Mouse (Mus musculus): ENCODE data around the gene Mmp2. TPM values are rescaled to one million over a fixed set of nuclear protein-coding genes. Genes with fewer than 3 reads are reported as not detected.

Gene Mmp2
- polyA plus RNA-seq, 1 experiment = 18.3 TPM

GRCm38 (mm10) chr8:92851381-92851780, 24.3 kb downstream of the Mmp2 start:
- no peak overlapping the region for H3K4me3 ChIP-seq (ENCODE audit: extremely low read depth, insufficient read depth, insufficient read length)
- no peak for DNase-seq (ENCODE audit: low read depth in 1 of 2, low spot score in 2 of 2)
- H3K27ac ChIP-seq (ENCODE audit: insufficient read depth, low read length) = no peak overlapping the region
- 98% methylated on average over 3 of the region's 3 CpGs for WGBS
- H3K36me3 ChIP-seq (ENCODE audit: control insufficient read depth, insufficient read depth, low read length) = no peaks in the 10 kb centered on the region
- H3K27me3 ChIP-seq (ENCODE audit: control insufficient read depth, insufficient read depth, low read length) = peaks cover 4% of the 10 kb centered on the region; the same call in 1 of the 2 replicates
- H3K4me1 ChIP-seq (ENCODE audit: control insufficient read depth, insufficient read depth, insufficient read length) = peaks cover 12% of the 10 kb centered on the region; the same call in 1 of the 2 replicates
- TF ChIP-seq POLR2A (IDR thresholded peaks at IDR 0.05; ENCODE audit: low read depth, low read length) (no peak), CTCF (IDR thresholded peaks at IDR 0.05; ENCODE audit: extremely low read depth, insufficient read depth, insufficient read length, insufficient replicate concordance) (no peak)

GRCm38 (mm10) chr8:92853188-92853983, 26.3 kb downstream of the Mmp2 start:
- peaks cover 4% of the 10 kb centered on the region; the same call in 1 of the 2 replicates for H3K27me3 ChIP-seq (ENCODE audit: control insufficient read depth, insufficient read depth, low read length)
- peaks cover 13% of the 10 kb centered on the region; the same call in 1 of the 2 replicates for H3K4me1 ChIP-seq (ENCODE audit: control insufficient read depth, insufficient read depth, insufficient read length)
- H3K4me3 ChIP-seq (ENCODE audit: extremely low read depth, insufficient read depth, insufficient read length) = no peak overlapping the region; the same call in 1 of the 2 replicates
- no peak for TF ChIP-seq POLR2A (IDR thresholded peaks at IDR 0.05; ENCODE audit: low read depth, low read length)
- no peak for TF ChIP-seq CTCF (IDR thresholded peaks at IDR 0.05; ENCODE audit: extremely low read depth, insufficient read depth, insufficient read length, insufficient replicate concordance)
- no peaks in the 10 kb centered on the region for H3K36me3 ChIP-seq (ENCODE audit: control insufficient read depth, insufficient read depth, low read length)
- DNase-seq (ENCODE audit: low read depth in 1 of 2, low spot score in 2 of 2) = no peak
- H3K27ac ChIP-seq (ENCODE audit: insufficient read depth, low read length) = 0 out of 2 replicates have a peak overlapping the region, but pooled peaks have one; percentile 10
- WGBS = 7% methylated on average over 18 of the region's 18 CpGs

- H3K27ac ChIP-seq (ENCODE audit: insufficient read depth, low read length) = 0 out of 2 replicates have a peak overlapping the region, but pooled peaks have one; percentile 3
- 43% methylated on average over 3 of the region's 3 CpGs for WGBS
- no peaks in the 10 kb centered on the region for H3K36me3 ChIP-seq (ENCODE audit: control insufficient read depth, insufficient read depth, low read length)
- H3K27me3 ChIP-seq (ENCODE audit: control insufficient read depth, insufficient read depth, low read length) = peaks cover 4% of the 10 kb centered on the region; the same call in 1 of the 2 replicates
- TF ChIP-seq CTCF (IDR thresholded peaks at IDR 0.05; ENCODE audit: extremely low read depth, insufficient read depth, insufficient read length, insufficient replicate concordance) (no peak), POLR2A (IDR thresholded peaks at IDR 0.05; ENCODE audit: low read depth, low read length) (no peak)
- H3K4me1 ChIP-seq (ENCODE audit: control insufficient read depth, insufficient read depth, insufficient read length) = peaks cover 13% of the 10 kb centered on the region; the same call in 1 of the 2 replicates
- no peak overlapping the region for H3K4me3 ChIP-seq (ENCODE audit: extremely low read depth, insufficient read depth, insufficient read length)
- no peak for DNase-seq (ENCODE audit: low read depth in 1 of 2, low spot score in 2 of 2)
Measured at GRCm38 (mm10) chr8:92854673-92855072, 27.6 kb downstream of the Mmp2 start.

GRCm38 (mm10) chr8:92855171-92855894, 28.2 kb downstream of the Mmp2 start, which contains the start of gene Lpcat2:
Lpcat2 (plus strand) TSS chr8:92855339.
- WGBS = 2% methylated on average over 50 of the region's 50 CpGs
- DNase-seq (ENCODE audit: low read depth in 1 of 2, low spot score in 2 of 2) = peak in 1 of 2 experiments; percentile 68
- H3K4me3 ChIP-seq (ENCODE audit: extremely low read depth, insufficient read depth, insufficient read length) = peak within 1 kb of the TSS; percentile 72
- H3K27ac ChIP-seq (ENCODE audit: insufficient read depth, low read length) = peak within 1 kb of the TSS; percentile 67
- peaks cover 13% of the 10 kb centered on the region; the same call in 1 of the 2 replicates for H3K4me1 ChIP-seq (ENCODE audit: control insufficient read depth, insufficient read depth, insufficient read length)
- H3K27me3 ChIP-seq (ENCODE audit: control insufficient read depth, insufficient read depth, low read length) = peaks cover 4% of the 10 kb centered on the region; the same call in 1 of the 2 replicates
- no peaks in the 10 kb centered on the region for H3K36me3 ChIP-seq (ENCODE audit: control insufficient read depth, insufficient read depth, low read length)
- no peak for TF ChIP-seq POLR2A (IDR thresholded peaks at IDR 0.05; ENCODE audit: low read depth, low read length)

- Histone ChIP-seq H3K27me3 (ENCODE audit: control insufficient read depth, insufficient read depth, low read length) (peaks cover 4% of the 10 kb centered on the region; the same call in 1 of the 2 replicates), H3K4me1 (ENCODE audit: control insufficient read depth, insufficient read depth, insufficient read length) (peaks cover 13% of the 10 kb centered on the region; the same call in 1 of the 2 replicates), H3K4me3 (ENCODE audit: extremely low read depth, insufficient read depth, insufficient read length) (peak overlapping the region; percentile 72), H3K36me3 (ENCODE audit: control insufficient read depth, insufficient read depth, low read length) (no peaks in the 10 kb centered on the region), H3K27ac (ENCODE audit: insufficient read depth, low read length) (peak overlapping the region; percentile 67)
- TF ChIP-seq POLR2A (IDR thresholded peaks at IDR 0.05; ENCODE audit: low read depth, low read length) (no peak), CTCF (IDR thresholded peaks at IDR 0.05; ENCODE audit: extremely low read depth, insufficient read depth, insufficient read length, insufficient replicate concordance) (no peak)
- no peak for DNase-seq (ENCODE audit: low read depth in 1 of 2, low spot score in 2 of 2)
- WGBS = 12% methylated on average over 7 of the region's 7 CpGs
Measured at GRCm38 (mm10) chr8:92856273-92856986, 29.3 kb downstream of the Mmp2 start.

GRCm38 (mm10) chr8:92858475-92859182, 31.5 kb downstream of the Mmp2 start:
- Histone ChIP-seq H3K4me3 (ENCODE audit: extremely low read depth, insufficient read depth, insufficient read length) (no peak overlapping the region), H3K4me1 (ENCODE audit: control insufficient read depth, insufficient read depth, insufficient read length) (peaks cover 11% of the 10 kb centered on the region; the same call in 1 of the 2 replicates), H3K36me3 (ENCODE audit: control insufficient read depth, insufficient read depth, low read length) (no peaks in the 10 kb centered on the region), H3K27me3 (ENCODE audit: control insufficient read depth, insufficient read depth, low read length) (peaks cover 4% of the 10 kb centered on the region; the same call in 1 of the 2 replicates), H3K27ac (ENCODE audit: insufficient read depth, low read length) (no peak overlapping the region)
- TF ChIP-seq CTCF (IDR thresholded peaks at IDR 0.05; ENCODE audit: extremely low read depth, insufficient read depth, insufficient read length, insufficient replicate concordance) (no peak), POLR2A (IDR thresholded peaks at IDR 0.05; ENCODE audit: low read depth, low read length) (no peak)
- DNase-seq (ENCODE audit: low read depth in 1 of 2, low spot score in 2 of 2) = no peak
- 91% methylated on average over 14 of the region's 14 CpGs for WGBS

Data from spleen, adult 2 months (tissue).